Mouse (Mus musculus): ENCODE results near the gene Sema4d.

DNA sequence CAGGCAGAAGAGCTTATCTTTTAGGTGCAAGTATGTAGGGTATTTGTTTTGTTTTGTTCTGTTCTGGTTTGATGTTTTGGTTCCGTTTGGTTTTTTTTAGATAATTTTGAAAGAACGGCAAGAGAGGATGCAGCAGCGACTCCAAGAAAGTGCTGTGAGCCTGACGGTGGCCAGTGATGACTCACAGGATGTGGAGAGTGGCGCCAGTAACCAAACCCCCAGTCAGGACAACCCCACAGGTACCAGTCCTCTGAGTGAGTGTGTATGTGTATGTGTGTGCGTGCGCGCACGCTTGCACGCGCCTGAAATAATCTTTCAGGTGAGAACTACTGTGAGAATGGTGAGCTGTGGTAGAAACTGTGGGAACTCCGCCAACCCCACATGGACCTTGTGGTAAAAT is 116.5 kb downstream of the Sema4d start:
- TF ChIP-seq EP300 (IDR thresholded peaks at IDR 0.05; ENCODE audit: low read depth) = no peak
- no peak for TF ChIP-seq CTCF (IDR thresholded peaks at IDR 0.05; ENCODE audit: low read depth)
